Mouse (Mus musculus) liver, embryonic 14.5 days (tissue): Measurements from ENCODE around the gene Cbx7.

ENCODE experiments used
- CTCF ChIP-seq: IDR thresholded peaks from 2 replicates; pipeline ENCODE4 v1.5.1; 2016; ENCODE audit warnings: antibody characterized with exemption, low read depth, control low read depth
- EP300 ChIP-seq: IDR thresholded peaks from 2 replicates; pipeline ENCODE4 v1.6.1; 2016; ENCODE audit warnings: antibody characterized with exemption, low read depth

GRCm38 (mm10) chr15:79997988-79998387 lies 27.1 kb upstream of the Cbx7 start:
- TF ChIP-seq CTCF (no peak), EP300 (no peak)
